21 mouse cellular contexts compared by ENCODE assay signal in genomic region chr15:95898438-95898837, GRCm38 (mm10).
"Had no signal": no experiment of that assay in that cellular context is flagged by ENCODE, and none has a peak within 500 bp of the region (broad histone marks: within the 10 kb centered on the region; RNA-seq: fewer than 3 reads in every experiment).

No protein-coding gene starts in this region.

- H3K4me2 ChIP-seq: kidney, embryonic 15.5 days; lung, embryonic 15.5 days; midbrain, embryonic 13.5 days had no signal

- ATAC-seq: intestine, postnatal 0 days; midbrain, embryonic 13.5 days; midbrain, embryonic 16.5 days had no signal

- H3K27me3 ChIP-seq: kidney, embryonic 15.5 days; lung, embryonic 15.5 days; midbrain, embryonic 13.5 days had no signal

- H3K27ac ChIP-seq: kidney, embryonic 15.5 days; left cerebral cortex, adult 2 months; lung, embryonic 15.5 days; midbrain, embryonic 10.5 days; midbrain, embryonic 13.5 days; stomach, postnatal 0 days had no signal

- H3K9ac ChIP-seq: kidney, embryonic 15.5 days; lung, embryonic 15.5 days; midbrain, embryonic 13.5 days had no signal

- DNase-seq: kidney, adult 2 months; kidney, postnatal 10 days; kidney, postnatal 36 days; layer of hippocampus, postnatal 36 days; lung, adult 18-20 months; lung, postnatal 10 days; lung, postnatal 4 days; right cerebral cortex, adult 18-20 months; right cerebral cortex, postnatal 14 days; right cerebral cortex, postnatal 4 days; thymus, adult 18-20 months; thymus, postnatal 36 days had no signal

- H3K9me3 ChIP-seq: kidney, embryonic 15.5 days; lung, embryonic 15.5 days; midbrain, embryonic 10.5 days; midbrain, embryonic 13.5 days had no signal

- H3K4me3 ChIP-seq: kidney, embryonic 15.5 days; left cerebral cortex, adult 2 months; lung, embryonic 15.5 days; midbrain, embryonic 10.5 days; midbrain, embryonic 13.5 days; myocyte had no signal

- H3K4me1 ChIP-seq: midbrain, embryonic 10.5 days had no signal
